Mouse (Mus musculus): Measurements from ENCODE around the gene Ctdsp2.

DNA sequence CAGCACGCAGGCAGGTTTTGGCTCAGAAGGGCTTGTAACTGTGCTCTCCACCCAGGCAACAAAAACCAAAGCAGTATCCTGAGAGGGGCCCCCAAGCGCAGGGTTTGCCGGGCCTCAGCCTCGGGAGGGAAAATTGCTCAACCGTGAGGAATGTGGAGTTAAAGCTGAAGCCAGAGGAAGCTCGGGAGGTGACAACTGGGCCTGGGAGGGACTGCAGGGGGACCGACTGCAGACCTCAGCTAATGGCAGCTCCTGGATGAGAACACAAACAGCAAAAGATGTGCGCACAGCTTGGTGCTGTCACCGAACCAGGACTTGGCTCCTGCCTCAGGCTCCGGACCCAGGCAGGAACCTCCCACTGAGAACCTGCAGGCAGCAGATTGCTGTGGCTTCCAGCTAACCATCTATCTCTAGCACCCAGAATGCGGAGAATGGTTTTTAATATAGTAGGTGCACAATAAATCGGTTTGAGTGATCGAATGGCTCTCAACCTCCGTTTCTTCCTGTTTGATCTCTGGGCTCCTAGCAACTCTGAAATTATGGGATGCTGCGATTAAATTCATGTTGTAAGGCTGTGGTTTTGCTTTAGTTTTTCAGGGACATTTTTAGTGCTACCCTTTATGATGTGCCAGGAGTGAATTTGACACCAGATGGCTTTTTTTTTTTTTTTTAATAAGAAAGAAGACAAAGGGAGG is 16.1 kb upstream of the Ctdsp2 start:
- TF ChIP-seq CTCF (IDR thresholded peaks at IDR 0.05; ENCODE audit: extremely low read depth, insufficient read depth, low read length) (no peak), POLR2A (IDR thresholded peaks at IDR 0.05; ENCODE audit: extremely low read depth, insufficient read depth, low read length) (no peak)
